Mouse (Mus musculus) bone marrow macrophage, adult 2 months (primary cell): ENCODE results near the gene Strn4.

ENCODE experiments used
- CTCF ChIP-seq: IDR thresholded peaks from 2 replicates; pipeline ENCODE4 v1.5.1; 2012; ENCODE audit warnings: low read depth, mild to moderate bottlenecking, low read length, moderate library complexity
- POLR2A ChIP-seq: IDR thresholded peaks from 2 replicates; pipeline ENCODE4 v1.6.1; 2012; ENCODE audit warnings: mild to moderate bottlenecking, low read depth, low read length, borderline replicate concordance

GRCm38 (mm10) chr7:16845820-16846167 lies 30.1 kb downstream of the Strn4 start:
- no peak for TF ChIP-seq POLR2A
- no peak for TF ChIP-seq CTCF
